Mouse (Mus musculus): ENCODE results near the gene Gpr146. TPM values are rescaled to one million over a fixed set of nuclear protein-coding genes. Genes with fewer than 3 reads are reported as not detected.
"Not testable (repeated sequence)": the region's sequence is repeated elsewhere in the genome, so short reads cannot be mapped to it uniquely, and the experiment has no call there.

Gene Gpr146
- total RNA-seq (2021): 10 to 100 TPM; 10.4 to 10.7 TPM
- long read RNA-seq, experiment 1, full-length matches to known transcripts: 5 of 10 reads
- long read RNA-seq, experiment 1, partial matches to known transcripts: 3 of 10 reads
- long read RNA-seq, experiment 1, other reads (novel, unspliced or antisense): 2 of 10 reads
- long read RNA-seq, experiment 2, full-length matches to known transcripts: 4 of 10 reads
- long read RNA-seq, experiment 2, partial matches to known transcripts: 0 of 10 reads
- long read RNA-seq, experiment 2, other reads (novel, unspliced or antisense): 6 of 10 reads

DNA sequence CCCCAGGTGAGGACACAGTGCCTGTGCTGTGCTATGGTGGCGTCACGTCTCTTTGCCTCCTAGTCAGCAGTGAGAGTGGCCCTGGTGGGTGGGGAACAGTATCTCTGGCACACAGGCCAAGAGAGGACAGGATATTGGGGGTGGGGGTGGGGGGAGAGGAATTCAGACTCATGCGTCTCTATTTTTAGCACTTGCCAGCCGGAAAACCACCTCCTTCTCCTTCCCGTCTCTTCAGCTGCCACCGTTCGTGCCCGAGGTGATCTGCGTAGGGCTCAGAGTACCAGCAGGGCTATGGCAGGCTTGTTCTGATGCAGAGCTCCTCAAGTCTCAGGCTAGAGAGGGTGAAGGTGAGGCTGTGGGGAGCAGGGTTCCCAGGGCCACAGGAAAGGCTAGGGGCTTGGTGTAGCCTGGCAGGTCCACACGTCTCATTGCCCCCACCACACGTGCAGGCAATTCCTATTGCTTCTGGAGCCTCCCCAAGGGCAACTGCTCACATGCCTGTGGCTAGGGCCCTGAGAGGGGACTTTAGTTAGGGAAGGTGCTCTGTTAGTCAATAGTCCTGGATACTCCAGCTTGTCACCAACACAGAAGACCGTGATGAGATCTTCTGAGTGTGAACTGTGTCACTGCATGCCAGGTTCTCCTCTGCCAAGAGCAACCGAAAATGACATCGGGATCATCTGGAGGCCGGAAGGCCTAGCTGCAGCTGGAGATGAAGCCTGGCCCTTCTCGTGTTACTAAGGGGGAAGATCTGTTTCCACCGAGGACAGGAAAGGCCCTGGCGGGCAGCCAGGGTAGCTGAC, at the start of gene Gpr146:
Gpr146 (plus strand) TSS at position 230 of the 803 bp plus-strand sequence.
- peak; percentile 31 to 44 for DNase-seq (ENCODE audit: low spot score in 2 of 2)

DNA sequence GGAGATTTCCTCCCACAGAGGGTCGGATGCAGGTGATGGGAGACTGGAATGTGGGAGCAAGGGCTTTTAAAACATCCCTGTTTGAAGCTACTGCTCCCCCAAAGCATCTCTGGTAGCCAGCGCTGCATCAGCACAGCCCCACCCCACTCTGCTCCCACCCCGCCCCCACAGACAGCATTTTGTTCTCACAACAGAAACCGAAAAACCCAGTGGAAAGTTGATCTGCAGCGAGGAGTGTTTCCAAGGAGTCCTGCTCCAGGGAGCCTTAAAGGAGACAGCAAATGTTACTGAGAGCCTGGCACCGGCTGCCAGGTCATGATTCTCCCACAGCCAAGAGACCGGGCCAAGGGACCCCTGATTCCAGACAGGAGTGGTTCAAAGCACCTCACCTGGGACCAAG, 46.7 kb upstream of the Gpr146 start:
- DNase-seq (ENCODE audit: low spot score in 2 of 2): no peak

GRCm38 (mm10) chr5:139331742-139332141, 45.8 kb upstream of the Gpr146 start:
- DNase-seq (ENCODE audit: low spot score in 2 of 2): peak; percentile 58 to 60

DNA sequence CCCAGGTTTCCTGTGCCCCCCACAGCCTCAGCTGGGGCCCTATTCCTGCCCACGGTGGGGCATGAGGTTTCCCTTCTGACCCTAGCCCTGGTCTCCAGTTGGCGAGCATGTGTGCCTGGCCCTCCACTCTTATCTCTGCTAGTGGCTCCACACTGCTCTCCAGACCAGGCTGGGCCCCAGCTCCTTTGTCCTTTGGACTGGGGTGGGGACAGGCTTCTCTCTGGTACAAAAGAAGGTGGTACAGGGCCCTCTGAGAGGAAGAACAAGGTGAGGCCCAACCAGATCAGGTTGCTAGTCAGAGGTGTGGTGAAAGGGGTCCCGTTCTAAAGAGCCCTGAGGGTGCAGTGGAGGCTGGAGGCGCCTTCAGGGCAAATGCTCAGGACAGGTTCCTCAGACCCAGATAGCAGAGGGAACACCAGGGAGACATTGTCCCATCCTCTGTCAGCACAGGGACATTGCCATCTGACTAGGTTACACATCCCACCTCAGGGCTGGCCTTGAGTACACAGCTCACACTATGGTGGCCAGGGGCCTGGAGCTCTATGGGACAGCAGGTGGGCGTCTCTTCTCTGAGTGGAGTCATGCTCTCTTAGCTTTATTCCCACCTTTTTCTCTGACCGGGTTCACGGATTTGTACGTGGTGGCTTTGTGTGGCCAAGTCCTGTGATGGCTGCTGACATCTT, 44.8 kb upstream of the Gpr146 start:
- DNase-seq (ENCODE audit: low spot score in 2 of 2): no peak

- no peak for DNase-seq (ENCODE audit: low spot score in 2 of 2)
These were observed 44.0 kb upstream of the Gpr146 start for GRCm38 (mm10) chr5:139333301-139334013.

DNA sequence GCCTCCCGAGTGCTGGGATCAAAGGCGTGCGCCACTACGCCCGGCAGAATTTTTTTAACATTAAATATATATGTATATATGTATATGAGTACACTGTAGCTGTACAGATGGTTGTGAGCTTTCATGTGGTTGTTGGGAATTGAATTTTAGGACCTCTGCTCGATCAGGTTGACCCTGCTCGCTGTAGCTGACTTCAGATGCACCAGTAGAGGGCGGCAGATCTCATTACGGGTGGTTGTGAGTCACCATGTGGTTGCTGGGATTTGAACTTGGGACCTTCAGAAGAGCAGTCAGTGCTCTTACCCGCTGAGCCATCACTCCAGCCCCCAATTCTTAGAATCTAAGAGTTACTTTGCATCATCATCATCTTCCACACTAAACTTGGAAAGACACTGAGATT, 43.1 kb upstream of the Gpr146 start:
- not testable (repeated sequence) for DNase-seq (ENCODE audit: low spot score in 2 of 2)

DNA sequence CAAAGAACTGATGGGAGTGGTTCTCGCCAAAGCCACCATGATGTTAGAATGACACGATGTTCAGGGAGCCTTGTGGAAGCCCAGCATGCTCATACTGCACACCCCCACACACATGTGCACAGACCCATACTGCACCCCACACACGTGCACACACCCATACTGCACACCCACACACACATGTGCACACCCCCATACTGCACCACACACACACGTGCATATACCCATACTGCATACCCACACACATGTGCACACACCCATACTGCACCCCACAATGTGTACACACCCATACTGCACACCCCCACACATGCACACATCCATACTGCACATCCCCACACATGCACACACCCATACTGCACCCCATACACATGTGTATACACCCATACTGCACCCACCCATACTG, 41.9 kb upstream of the Gpr146 start:
- DNase-seq (ENCODE audit: low spot score in 2 of 2): no peak

- no peak for DNase-seq (ENCODE audit: low spot score in 2 of 2)
These were observed 39.6 kb upstream of the Gpr146 start for GRCm38 (mm10) chr5:139337826-139338370.

DNA sequence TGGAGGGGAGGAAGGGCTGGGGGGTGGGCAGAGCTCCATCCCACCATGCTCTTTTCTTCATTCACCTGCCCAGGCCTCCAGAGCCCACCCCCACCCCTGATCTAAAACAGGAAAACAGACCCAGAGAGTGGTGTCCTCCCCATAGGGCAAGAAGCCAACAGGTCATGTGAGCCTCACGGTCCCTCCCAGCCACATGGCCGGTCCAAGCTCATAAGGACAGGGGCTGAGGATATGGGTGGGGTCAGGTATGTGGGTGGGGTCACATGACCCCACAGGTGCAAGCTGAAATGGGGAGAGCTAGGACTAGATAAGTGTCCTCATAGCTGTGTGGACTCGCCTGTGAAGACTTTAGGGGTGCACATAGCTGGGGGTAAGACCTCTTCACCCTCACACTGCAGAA, 39.1 kb upstream of the Gpr146 start:
- DNase-seq (ENCODE audit: low spot score in 2 of 2): no peak

DNA sequence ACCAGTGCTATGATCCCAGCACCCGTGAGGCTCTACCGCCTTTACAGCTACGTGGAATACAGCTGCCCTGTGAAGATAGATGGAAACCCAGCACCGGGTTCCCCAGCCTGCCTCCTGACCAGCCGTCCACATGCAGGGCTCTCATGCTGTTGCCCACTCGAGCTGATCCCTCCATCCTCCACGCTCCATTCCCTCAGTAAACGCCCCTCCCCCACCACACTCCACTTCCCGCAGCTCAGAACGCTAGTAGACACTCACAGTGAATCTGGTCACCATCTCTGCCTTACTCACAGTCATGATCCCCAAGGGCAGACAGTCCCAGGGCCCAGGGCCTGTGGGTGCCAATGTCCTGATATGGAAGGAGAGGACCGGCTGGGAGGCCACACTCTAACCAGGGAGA, 38.6 kb upstream of the Gpr146 start:
- DNase-seq (ENCODE audit: low spot score in 2 of 2): no peak

DNA sequence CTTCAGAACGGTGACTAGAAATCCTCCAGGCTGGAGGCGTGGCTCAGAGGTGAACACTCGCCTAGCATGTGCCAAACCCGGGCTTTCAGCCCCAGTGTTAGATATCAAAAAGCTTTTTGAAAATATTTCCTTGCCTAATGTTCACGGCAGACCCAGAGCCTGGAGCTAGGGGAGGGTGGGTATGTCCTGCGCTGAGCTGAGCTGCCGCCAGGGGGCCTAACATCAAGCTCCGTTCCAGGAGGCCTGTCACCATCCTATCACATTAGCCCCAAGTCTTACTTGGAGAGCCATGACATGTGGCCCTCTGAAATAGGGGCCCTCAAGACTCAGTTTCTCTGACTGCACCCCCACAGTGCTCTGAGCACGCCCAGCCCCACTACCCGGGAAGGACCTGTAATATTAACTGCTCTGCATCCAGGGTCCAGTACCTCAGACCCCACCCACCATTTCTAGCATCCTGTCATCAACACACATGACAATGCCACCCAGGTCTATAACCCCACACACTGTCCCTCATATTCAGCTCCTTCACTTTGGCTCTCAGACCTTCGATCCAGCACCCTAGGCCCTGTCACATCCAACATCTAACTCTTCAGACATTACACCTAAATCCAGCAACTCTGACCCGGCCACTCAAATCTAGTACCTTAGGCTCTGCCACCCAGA, 33.3 kb upstream of the Gpr146 start:
- DNase-seq (ENCODE audit: low spot score in 2 of 2): peak; percentile 59 to 61

GRCm38 (mm10) chr5:139344687-139345363, 32.7 kb upstream of the Gpr146 start:
- DNase-seq (ENCODE audit: low spot score in 2 of 2): peak; percentile 93 to 97

GRCm38 (mm10) chr5:139345364-139345714, 32.2 kb upstream of the Gpr146 start:
- DNase-seq (ENCODE audit: low spot score in 2 of 2): no peak

- DNase-seq (ENCODE audit: low spot score in 2 of 2): no peak
These were observed 30.3 kb upstream of the Gpr146 start for GRCm38 (mm10) chr5:139347225-139347624.

DNA sequence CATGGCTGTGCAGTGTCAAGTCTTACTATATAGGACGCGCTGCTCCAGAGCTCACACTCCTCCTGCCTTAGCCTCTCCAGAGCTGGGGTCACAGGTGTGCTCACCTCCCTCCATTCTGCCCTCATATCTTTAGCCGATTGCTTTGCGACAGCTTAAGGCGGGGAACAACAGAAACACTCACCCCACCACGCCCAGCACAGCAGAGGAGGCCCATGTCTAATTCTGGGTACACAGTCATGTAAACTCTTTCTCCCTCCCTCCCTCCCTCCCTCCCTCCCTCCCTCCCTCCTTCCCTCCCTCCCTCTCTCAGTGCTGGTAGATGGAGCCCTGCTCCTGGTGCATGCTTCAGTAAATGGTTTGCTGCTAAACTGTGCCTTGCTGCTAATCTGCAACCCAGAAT, 27.8 kb upstream of the Gpr146 start:
- no peak for DNase-seq (ENCODE audit: low spot score in 2 of 2)

DNA sequence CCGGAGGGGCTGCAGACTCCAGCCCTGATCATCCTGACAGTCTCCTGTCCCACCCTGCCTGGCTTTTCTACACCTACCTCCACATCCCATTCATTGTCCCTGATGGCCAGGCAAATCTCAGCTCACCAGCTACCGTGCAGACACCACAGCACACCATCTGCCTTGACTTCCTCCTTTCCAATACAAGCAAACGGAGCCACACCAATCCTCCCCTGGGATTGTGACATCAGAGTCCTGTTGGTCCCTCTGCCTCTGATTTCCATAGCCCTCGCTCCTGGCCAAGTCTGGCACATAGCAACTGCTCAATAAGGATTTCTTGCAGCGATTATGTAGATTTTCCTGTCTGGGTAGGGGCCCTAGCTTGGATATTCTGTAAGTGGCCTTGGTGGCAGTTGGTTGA, 26.4 kb upstream of the Gpr146 start, which contains the start of gene Cox19:
Cox19 (minus strand) TSS at position 285 of the 400 bp plus-strand sequence.
- no peak for DNase-seq (ENCODE audit: low spot score in 2 of 2)

DNA sequence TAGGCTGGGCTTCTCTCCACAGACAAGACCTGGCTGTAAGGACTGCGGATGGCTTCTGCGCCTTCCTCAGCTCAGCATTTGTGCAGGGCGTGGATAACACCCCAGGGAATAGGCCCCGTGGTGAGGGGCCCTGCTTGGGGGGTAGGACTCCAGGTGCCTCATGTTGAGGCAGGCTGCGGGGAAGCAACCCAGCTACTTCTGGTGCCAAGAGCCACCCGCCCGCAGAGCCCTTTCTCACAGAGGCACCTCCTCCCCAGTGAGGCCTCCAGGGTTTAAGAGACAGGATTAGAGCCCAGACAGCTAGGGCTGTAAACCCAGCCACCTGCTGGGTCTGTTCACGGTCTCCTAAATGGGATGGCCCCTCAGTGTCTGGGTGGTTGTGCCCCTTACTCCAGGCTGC, 25.9 kb upstream of the Gpr146 start:
- no peak for DNase-seq (ENCODE audit: low spot score in 2 of 2)

GRCm38 (mm10) chr5:139352317-139352716, 25.2 kb upstream of the Gpr146 start, which contains the start of gene Cyp2w1:
Gene Cyp2w1, plus strand, starts transcription at chr5:139352617.
- DNase-seq (ENCODE audit: low spot score in 2 of 2): no peak

DNA sequence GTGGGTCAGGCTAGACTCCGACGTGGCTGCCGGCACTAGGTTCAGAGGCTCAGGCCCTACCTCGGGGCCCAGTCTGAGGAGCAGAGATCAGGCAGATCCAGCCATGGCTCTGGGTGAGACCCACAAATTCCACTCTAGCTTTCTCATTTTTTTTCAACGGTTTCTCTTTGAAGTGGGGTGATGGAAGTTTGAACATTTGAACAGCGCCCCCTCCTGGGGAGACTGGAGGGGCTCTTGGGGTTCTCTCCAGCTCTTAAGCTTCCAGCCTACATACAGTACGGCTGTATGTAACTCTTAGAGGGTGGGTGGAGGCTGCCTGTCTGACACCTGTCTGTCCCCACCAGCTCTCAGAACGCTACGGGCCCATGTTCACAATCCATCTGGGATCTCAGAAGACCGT, 24.0 kb upstream of the Gpr146 start:
- DNase-seq (ENCODE audit: low spot score in 2 of 2): no peak

DNA sequence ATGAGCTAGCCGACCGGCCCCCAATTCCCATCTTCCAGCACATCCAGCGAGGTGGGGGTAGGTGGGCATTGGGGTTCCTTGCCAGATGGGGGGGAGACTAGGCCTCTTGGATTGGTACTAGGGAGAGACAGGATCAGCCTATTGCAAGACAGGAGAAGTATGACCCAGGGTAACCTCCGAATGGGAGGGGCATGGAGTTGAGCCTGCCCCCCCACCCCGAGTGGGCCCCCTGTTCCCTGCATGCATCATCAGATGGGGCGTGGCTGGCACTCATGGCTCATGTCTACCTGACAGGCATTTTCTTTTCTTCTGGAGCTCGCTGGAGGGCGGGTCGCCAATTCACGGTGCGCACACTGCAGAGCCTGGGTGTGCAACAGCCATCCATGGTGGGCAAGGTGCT, 23.6 kb upstream of the Gpr146 start:
- no peak for DNase-seq (ENCODE audit: low spot score in 2 of 2)

All from adrenal gland, postnatal 4 days (tissue).